In the genomic region with DNA sequence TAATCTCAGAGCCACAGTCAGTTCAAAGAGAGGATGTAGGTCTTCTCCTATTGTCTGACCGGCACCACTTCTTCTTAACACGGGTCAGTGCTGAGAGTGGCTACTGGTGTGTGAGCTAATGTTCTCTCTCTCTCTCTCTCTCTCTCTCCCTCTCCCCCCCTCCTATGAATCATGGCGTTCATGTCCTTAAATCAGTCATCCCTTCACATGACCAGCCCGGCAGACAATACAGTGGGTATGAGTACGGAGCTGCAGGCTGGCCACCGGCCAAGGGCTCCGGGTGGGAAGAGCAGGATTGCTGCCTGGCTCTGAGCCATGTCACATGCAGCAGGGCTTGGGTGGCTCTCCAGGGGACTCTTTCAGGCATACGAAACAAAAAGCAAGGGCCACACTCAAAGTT, we compare ENCODE assay signal across 8 mouse cellular contexts. TPM values are rescaled to one million over a fixed set of nuclear protein-coding genes. Genes with fewer than 3 reads are reported as not detected.
DNase-seq lines count a peak whose midpoint lies in the region; ATAC-seq and TF ChIP-seq lines count a peak whose summit lies in the region.

No protein-coding gene starts in this region.

- WGBS in liver, adult 2 months: 38% methylated on average over 8 of the region's 8 CpGs
- WGBS in liver, embryonic 11.5 days: 71% methylated on average over 8 of the region's 8 CpGs
- 17% methylated on average over 8 of the region's 8 CpGs for WGBS in heart, embryonic 13.5 days
- WGBS in kidney, embryonic 15.5 days: 35% methylated on average over 8 of the region's 8 CpGs
- WGBS in midbrain, embryonic 14.5 days: 34% methylated on average over 8 of the region's 8 CpGs

- ATAC-seq in liver, embryonic 11.5 days (replicated peaks; ENCODE audit: low FRiP score): no peak
- ATAC-seq in heart, embryonic 13.5 days (ENCODE audit: extremely low read depth, insufficient number of reproducible peaks, low FRiP score, low TSS enrichment): peak; percentile 73; the same call in 1 of the 2 replicates
- ATAC-seq in kidney, embryonic 15.5 days (replicated peaks; ENCODE audit: low FRiP score): peak; percentile 85
- ATAC-seq in midbrain, embryonic 14.5 days (ENCODE audit: low FRiP score, low TSS enrichment): peak; percentile 75
- no peak for ATAC-seq in monocyte, adult 5-6 weeks (replicated peaks; ENCODE audit: insufficient number of reproducible peaks, low FRiP score, low TSS enrichment, poor library complexity, severe bottlenecking)

- no peak for TF ChIP-seq CTCF in liver, adult 2 months (IDR thresholded peaks at IDR 0.05; ENCODE audit: low read depth, low read length)

- no peaks in the 10 kb centered on the region for H3K27me3 ChIP-seq in liver, adult 2 months (ENCODE audit: control insufficient read depth, insufficient read depth, low read length)
- H3K27me3 ChIP-seq in liver, embryonic 11.5 days (replicated peaks; ENCODE audit: control insufficient read depth, insufficient read depth, low read length): no peaks in the 10 kb centered on the region
- H3K27me3 ChIP-seq in heart, embryonic 13.5 days (replicated peaks): peaks cover 35% of the 10 kb centered on the region
- no peaks in the 10 kb centered on the region for H3K27me3 ChIP-seq in kidney, embryonic 15.5 days
- H3K27me3 ChIP-seq in midbrain, embryonic 14.5 days (ENCODE audit: control insufficient read depth, insufficient read depth, low read length): no peaks in the 10 kb centered on the region

- TF ChIP-seq POLR2A in liver, adult 2 months (IDR thresholded peaks at IDR 0.05; ENCODE audit: extremely low read depth, insufficient read depth, low read length): no peak

- no peak for DNase-seq in liver, adult 2 months (ENCODE audit: extremely low read depth, low read depth, low spot score)
- no peak for DNase-seq in liver, embryonic 11.5 days (ENCODE audit: low spot score)
- peak; percentile 28 to 34 for DNase-seq in adrenal gland, postnatal 4 days (ENCODE audit: low spot score in 2 of 2)
- DNase-seq in midbrain, embryonic 14.5 days: peak; percentile 79
- no peak for DNase-seq in thymus, adult 18-20 months

- H3K9ac ChIP-seq in liver, adult 2 months (ENCODE audit: low read depth, low read length): no peak overlapping the region
- H3K9ac ChIP-seq in liver, embryonic 11.5 days (ENCODE audit: low read depth, low read length): no peak overlapping the region
- H3K9ac ChIP-seq in heart, embryonic 13.5 days: no peak overlapping the region; the same call in 1 of the 2 replicates
- no peak overlapping the region for H3K9ac ChIP-seq in kidney, embryonic 15.5 days
- H3K9ac ChIP-seq in midbrain, embryonic 14.5 days (replicated peaks; ENCODE audit: low read length): no peak overlapping the region

- H3K79me2 ChIP-seq in liver, adult 2 months (ENCODE audit: control insufficient read depth, insufficient read depth, low read length): no peaks in the 10 kb centered on the region

- peak overlapping the region; percentile 7; the same call in 1 of the 2 replicates for H3K4me3 ChIP-seq in liver, adult 2 months (ENCODE audit: insufficient read depth, low read depth, low read length)
- H3K4me3 ChIP-seq in liver, embryonic 11.5 days (ENCODE audit: low read depth, low read length): no peak overlapping the region
- peak overlapping the region; percentile 10; the same call in 1 of the 2 replicates for H3K4me3 ChIP-seq in heart, embryonic 13.5 days
- no peak overlapping the region for H3K4me3 ChIP-seq in kidney, embryonic 15.5 days (replicated peaks)
- H3K4me3 ChIP-seq in midbrain, embryonic 14.5 days (replicated peaks; ENCODE audit: low read depth, low read length): no peak overlapping the region

- H3K36me3 ChIP-seq in liver, adult 2 months (ENCODE audit: control insufficient read depth, insufficient read depth, low read length): no peaks in the 10 kb centered on the region
- no peaks in the 10 kb centered on the region for H3K36me3 ChIP-seq in liver, embryonic 11.5 days (ENCODE audit: control insufficient read depth, insufficient read depth, low read length)
- H3K36me3 ChIP-seq in heart, embryonic 13.5 days: no peaks in the 10 kb centered on the region
- H3K36me3 ChIP-seq in kidney, embryonic 15.5 days: no peaks in the 10 kb centered on the region
- H3K36me3 ChIP-seq in midbrain, embryonic 14.5 days (ENCODE audit: control insufficient read depth, insufficient read depth, low read length): no peaks in the 10 kb centered on the region

- no peak overlapping the region for H3K27ac ChIP-seq in liver, adult 2 months (replicated peaks; ENCODE audit: insufficient read depth, low read depth, low read length)
- H3K27ac ChIP-seq in liver, embryonic 11.5 days (ENCODE audit: low read depth, low read length): no peak overlapping the region
- no peak overlapping the region for H3K27ac ChIP-seq in heart, embryonic 13.5 days (replicated peaks)
- 0 out of 2 replicates have a peak overlapping the region, but pooled peaks have one; percentile 14 for H3K27ac ChIP-seq in kidney, embryonic 15.5 days
- no peak overlapping the region for H3K27ac ChIP-seq in midbrain, embryonic 14.5 days (replicated peaks; ENCODE audit: low read depth, low read length)

- H3K9me3 ChIP-seq in liver, embryonic 11.5 days (ENCODE audit: control insufficient read depth, low read length): no peaks in the 10 kb centered on the region
- H3K9me3 ChIP-seq in heart, embryonic 13.5 days: no peaks in the 10 kb centered on the region
- no peaks in the 10 kb centered on the region for H3K9me3 ChIP-seq in kidney, embryonic 15.5 days (replicated peaks)
- no peaks in the 10 kb centered on the region for H3K9me3 ChIP-seq in midbrain, embryonic 14.5 days (ENCODE audit: control insufficient read depth, low read length)

- no peak overlapping the region for H3K4me2 ChIP-seq in liver, embryonic 11.5 days
- peak overlapping the region; percentile 51 for H3K4me2 ChIP-seq in heart, embryonic 13.5 days
- peak overlapping the region; percentile 24 for H3K4me2 ChIP-seq in kidney, embryonic 15.5 days
- H3K4me2 ChIP-seq in midbrain, embryonic 14.5 days (ENCODE audit: low read length): no peak overlapping the region

- H3K4me1 ChIP-seq in liver, adult 2 months (ENCODE audit: control insufficient read depth, insufficient read depth, low read length): no peaks in the 10 kb centered on the region
- H3K4me1 ChIP-seq in liver, embryonic 11.5 days (replicated peaks; ENCODE audit: control insufficient read depth, insufficient read depth, low read length): no peaks in the 10 kb centered on the region
- peaks cover 15% of the 10 kb centered on the region for H3K4me1 ChIP-seq in heart, embryonic 13.5 days
- peaks cover 15% of the 10 kb centered on the region for H3K4me1 ChIP-seq in kidney, embryonic 15.5 days
- H3K4me1 ChIP-seq in midbrain, embryonic 14.5 days (ENCODE audit: control insufficient read depth, insufficient read depth, low read length): peaks cover 14% of the 10 kb centered on the region

RNA-seq across cellular contexts. Expression of a gene that starts 47.2 kb away (rescaled TPM):
- total RNA-seq in liver, adult 2 months (2014; rRNA removed): 4.4 and 5.9 TPM in 2 replicates
- 2.0 and 2.4 TPM in 2 replicates for polyA plus RNA-seq in liver, adult 2 months (2012; rRNA removed)
- 54.4 and 60.3 TPM in 2 replicates for polyA plus RNA-seq in liver, embryonic 11.5 days (2014; fragmentation: Nextera tagmentation; extraction: Ambion mirVana)
- total RNA-seq in adrenal gland, postnatal 4 days (2021): 10 to 100 TPM; 22.6 to 28.3 TPM
- polyA plus RNA-seq in heart, embryonic 13.5 days (2015; fragmentation: Nextera tagmentation; extraction: Ambion mirVana): 17.7 and 18.1 TPM in 2 replicates
- polyA plus RNA-seq in kidney, embryonic 15.5 days (2015; fragmentation: Nextera tagmentation; extraction: Ambion mirVana): 38.1 and 39.0 TPM in 2 replicates
- polyA plus RNA-seq in midbrain, embryonic 14.5 days (2014; fragmentation: Nextera tagmentation; extraction: Ambion mirVana): 17.1 and 20.5 TPM in 2 replicates
- total RNA-seq in monocyte, adult 5-6 weeks (2017): 22.4 to 37.8 TPM (median 28.8 TPM) in 3 replicates

Comparison
In these comparisons a context has a peak if more than half of its experiments do, and no peak if none do; other contexts are left out.
1. H3K4me3 ChIP-seq: peak in liver, adult 2 months (single experiment) and heart, embryonic 13.5 days (single experiment); none in liver, embryonic 11.5 days (single experiment), kidney, embryonic 15.5 days (single experiment) and midbrain, embryonic 14.5 days (single experiment).
2. DNase-seq: peak in adrenal gland, postnatal 4 days (2 of 2) and midbrain, embryonic 14.5 days (single experiment); none in liver, adult 2 months (single experiment), liver, embryonic 11.5 days (single experiment) and thymus, adult 18-20 months (0 of 2).
3. ATAC-seq: peak in heart, embryonic 13.5 days (single experiment), kidney, embryonic 15.5 days (single experiment) and midbrain, embryonic 14.5 days (single experiment); none in liver, embryonic 11.5 days (single experiment) and monocyte, adult 5-6 weeks (single experiment).
4. H3K4me2 ChIP-seq: peak in heart, embryonic 13.5 days (single experiment) and kidney, embryonic 15.5 days (single experiment); none in liver, embryonic 11.5 days (single experiment) and midbrain, embryonic 14.5 days (single experiment).